Comparison of ENCODE assay signal across 9 mouse cellular contexts in genomic region chr1:172220414-172220813, GRCm38 (mm10). TPM values are rescaled to one million over a fixed set of nuclear protein-coding genes. Genes with fewer than 3 reads are reported as not detected.
DNase-seq lines count a peak whose midpoint lies in the region; ATAC-seq lines count a peak whose summit lies in the region.
"Had no signal": no experiment of that assay in that cellular context is flagged by ENCODE, and none has a peak within 500 bp of the region (broad histone marks: within the 10 kb centered on the region; RNA-seq: fewer than 3 reads in every experiment).

No protein-coding gene starts in this region.

- H3K9ac ChIP-seq in hindbrain, embryonic 11.5 days (ENCODE audit: low read depth, low read length): no peak overlapping the region
- no peak overlapping the region for H3K9ac ChIP-seq in heart, embryonic 11.5 days (ENCODE audit: low read depth, low read length)
- no peak overlapping the region for H3K9ac ChIP-seq in midbrain, embryonic 14.5 days (replicated peaks; ENCODE audit: low read length)

- peak overlapping the region; percentile 85 for H3K27ac ChIP-seq in hindbrain, embryonic 10.5 days
- H3K27ac ChIP-seq in hindbrain, embryonic 11.5 days (ENCODE audit: low read depth, low read length): no peak overlapping the region
- peak overlapping the region; percentile 89 for H3K27ac ChIP-seq in embryonic facial prominence, embryonic 10.5 days (replicated peaks)
- H3K27ac ChIP-seq in heart, embryonic 11.5 days (ENCODE audit: low read depth, low read length): peak overlapping the region; percentile 91
- H3K27ac ChIP-seq in midbrain, embryonic 14.5 days (replicated peaks; ENCODE audit: low read depth, low read length): no peak overlapping the region

- WGBS in hindbrain, embryonic 10.5 days: 60% methylated on average over 10 of the region's 10 CpGs
- WGBS in hindbrain, embryonic 11.5 days: 55% methylated on average over 10 of the region's 10 CpGs
- 60% methylated on average over 10 of the region's 10 CpGs for WGBS in embryonic facial prominence, embryonic 10.5 days
- WGBS in heart, embryonic 11.5 days (ENCODE audit: insufficient replicate concordance): 29% methylated on average over 10 of the region's 10 CpGs
- 27% methylated on average over 10 of the region's 10 CpGs for WGBS in midbrain, embryonic 14.5 days

- no peak overlapping the region for H3K4me3 ChIP-seq in hindbrain, embryonic 10.5 days
- H3K4me3 ChIP-seq in hindbrain, embryonic 11.5 days (ENCODE audit: low read depth, low read length): no peak overlapping the region
- no peak overlapping the region for H3K4me3 ChIP-seq in embryonic facial prominence, embryonic 10.5 days
- no peak overlapping the region for H3K4me3 ChIP-seq in heart, embryonic 11.5 days (ENCODE audit: low read depth, low read length)
- no peak overlapping the region for H3K4me3 ChIP-seq in midbrain, embryonic 14.5 days (replicated peaks; ENCODE audit: low read depth, low read length)
- H3K4me3 ChIP-seq: erythroblast, embryonic 14.5 days had no signal

- H3K9me3 ChIP-seq in hindbrain, embryonic 10.5 days: no peaks in the 10 kb centered on the region
- no peaks in the 10 kb centered on the region for H3K9me3 ChIP-seq in hindbrain, embryonic 11.5 days (ENCODE audit: control insufficient read depth, low read length)
- H3K9me3 ChIP-seq in embryonic facial prominence, embryonic 10.5 days: no peaks in the 10 kb centered on the region
- H3K9me3 ChIP-seq in heart, embryonic 11.5 days (replicated peaks; ENCODE audit: control insufficient read depth, low read length): no peaks in the 10 kb centered on the region
- H3K9me3 ChIP-seq in midbrain, embryonic 14.5 days (ENCODE audit: control insufficient read depth, low read length): no peaks in the 10 kb centered on the region

- no peak for DNase-seq in hindbrain, embryonic 10.5 days (ENCODE audit: low spot score)
- DNase-seq in hindbrain, embryonic 11.5 days (ENCODE audit: low spot score): no peak
- DNase-seq in embryonic facial prominence, embryonic 10.5 days (ENCODE audit: low spot score): no peak
- DNase-seq in kidney, adult 9 months: peak; percentile 82
- DNase-seq in midbrain, embryonic 14.5 days: peak; percentile 73
- DNase-seq in layer of hippocampus, adult 18-20 months (ENCODE audit: low spot score in 2 of 2): no peak
- no peak for DNase-seq in thymus, postnatal 14 days

- H3K36me3 ChIP-seq in hindbrain, embryonic 10.5 days: no peaks in the 10 kb centered on the region
- no peaks in the 10 kb centered on the region for H3K36me3 ChIP-seq in hindbrain, embryonic 11.5 days (ENCODE audit: control insufficient read depth, insufficient read depth, low read length)
- H3K36me3 ChIP-seq in embryonic facial prominence, embryonic 10.5 days (replicated peaks): no peaks in the 10 kb centered on the region
- no peaks in the 10 kb centered on the region for H3K36me3 ChIP-seq in heart, embryonic 11.5 days (ENCODE audit: control insufficient read depth, insufficient read depth, low read length)
- H3K36me3 ChIP-seq in midbrain, embryonic 14.5 days (ENCODE audit: control insufficient read depth, insufficient read depth, low read length): no peaks in the 10 kb centered on the region

- ATAC-seq in hindbrain, embryonic 11.5 days (ENCODE audit: low FRiP score): no peak
- ATAC-seq in heart, embryonic 11.5 days (replicated peaks; ENCODE audit: insufficient number of reproducible peaks, low FRiP score, low TSS enrichment): peak; percentile 37; the same call in 1 of the 2 replicates
- 0 out of 2 replicates have a peak, but pooled peaks have one; percentile 10 for ATAC-seq in midbrain, embryonic 14.5 days (ENCODE audit: low FRiP score, low TSS enrichment)

- H3K27me3 ChIP-seq in hindbrain, embryonic 10.5 days (ENCODE audit: insufficient read depth, poor library complexity, severe bottlenecking): peaks cover 4% of the 10 kb centered on the region; the same call in 1 of the 2 replicates
- no peaks in the 10 kb centered on the region for H3K27me3 ChIP-seq in hindbrain, embryonic 11.5 days (ENCODE audit: control insufficient read depth, insufficient read depth, low read length)
- H3K27me3 ChIP-seq in embryonic facial prominence, embryonic 10.5 days (replicated peaks; ENCODE audit: low read depth, poor library complexity, severe bottlenecking): no peaks in the 10 kb centered on the region
- no peaks in the 10 kb centered on the region for H3K27me3 ChIP-seq in heart, embryonic 11.5 days (ENCODE audit: control insufficient read depth, insufficient read depth, low read length)
- H3K27me3 ChIP-seq in midbrain, embryonic 14.5 days (ENCODE audit: control insufficient read depth, insufficient read depth, low read length): no peaks in the 10 kb centered on the region

- no peak overlapping the region for H3K4me2 ChIP-seq in hindbrain, embryonic 11.5 days (replicated peaks; ENCODE audit: low read depth, low read length)
- peak overlapping the region; percentile 49 for H3K4me2 ChIP-seq in heart, embryonic 11.5 days
- no peak overlapping the region for H3K4me2 ChIP-seq in midbrain, embryonic 14.5 days (ENCODE audit: low read length)

- peaks cover 61% of the 10 kb centered on the region for H3K4me1 ChIP-seq in hindbrain, embryonic 10.5 days (replicated peaks)
- peaks cover 3% of the 10 kb centered on the region; the same call in 1 of the 2 replicates for H3K4me1 ChIP-seq in hindbrain, embryonic 11.5 days (replicated peaks; ENCODE audit: control insufficient read depth, insufficient read depth, low read length)
- H3K4me1 ChIP-seq in embryonic facial prominence, embryonic 10.5 days: peaks cover 61% of the 10 kb centered on the region
- H3K4me1 ChIP-seq in heart, embryonic 11.5 days (ENCODE audit: control insufficient read depth, insufficient read depth, low read length): peaks cover 50% of the 10 kb centered on the region
- H3K4me1 ChIP-seq in midbrain, embryonic 14.5 days (ENCODE audit: control insufficient read depth, insufficient read depth, low read length): peaks cover 16% of the 10 kb centered on the region

RNA-seq across cellular contexts. Expression of gene Casq1, which starts 0.7 kb away (rescaled TPM):
- polyA plus RNA-seq in hindbrain, embryonic 10.5 days (2016; fragmentation: Nextera tagmentation; extraction: Ambion mirVana): 1.3 and 2.0 TPM in 2 replicates
- 1.4 and 2.5 TPM in 2 replicates for polyA plus RNA-seq in hindbrain, embryonic 11.5 days (2014; fragmentation: Nextera tagmentation; extraction: Ambion mirVana)
- 1.6 TPM in 2 replicates for polyA plus RNA-seq in embryonic facial prominence, embryonic 10.5 days (2016; fragmentation: Nextera tagmentation; extraction: Ambion mirVana)
- polyA plus RNA-seq in heart, embryonic 11.5 days (2014; fragmentation: Nextera tagmentation; extraction: Ambion mirVana): 205 and 230 TPM in 2 replicates
- 1.6 and 2.3 TPM in 2 replicates for polyA plus RNA-seq in midbrain, embryonic 14.5 days (2014; fragmentation: Nextera tagmentation; extraction: Ambion mirVana)
- under 1 TPM; 0.54 to 0.71 TPM for total RNA-seq in layer of hippocampus, adult 18-20 months (2021)
- polyA plus RNA-seq: erythroblast, embryonic 14.5 days had no signal

RNA-seq across cellular contexts. Expression of gene Pea15a, which starts 13.8 kb away (rescaled TPM):
- polyA plus RNA-seq in hindbrain, embryonic 10.5 days (2016; fragmentation: Nextera tagmentation; extraction: Ambion mirVana): 295 and 370 TPM in 2 replicates
- 283 and 321 TPM in 2 replicates for polyA plus RNA-seq in hindbrain, embryonic 11.5 days (2014; fragmentation: Nextera tagmentation; extraction: Ambion mirVana)
- 123 and 138 TPM in 2 replicates for polyA plus RNA-seq in embryonic facial prominence, embryonic 10.5 days (2016; fragmentation: Nextera tagmentation; extraction: Ambion mirVana)
- 121 and 147 TPM in 2 replicates for polyA plus RNA-seq in heart, embryonic 11.5 days (2014; fragmentation: Nextera tagmentation; extraction: Ambion mirVana)
- polyA plus RNA-seq in midbrain, embryonic 14.5 days (2014; fragmentation: Nextera tagmentation; extraction: Ambion mirVana): 314 and 385 TPM in 2 replicates
- 100 to 1,000 TPM; 445 to 478 TPM for total RNA-seq in layer of hippocampus, adult 18-20 months (2021)

RNA-seq across cellular contexts. Expression of gene Atp1a4, which starts 37.8 kb away (rescaled TPM):
- polyA plus RNA-seq in hindbrain, embryonic 10.5 days (2016; fragmentation: Nextera tagmentation; extraction: Ambion mirVana): not detected in 2 replicates
- 0.06 TPM in 1 of 2 replicates, not detected in the other for polyA plus RNA-seq in hindbrain, embryonic 11.5 days (2014; fragmentation: Nextera tagmentation; extraction: Ambion mirVana)
- not detected in 2 replicates for polyA plus RNA-seq in embryonic facial prominence, embryonic 10.5 days (2016; fragmentation: Nextera tagmentation; extraction: Ambion mirVana)
- 0.31 and 0.35 TPM in 2 replicates for polyA plus RNA-seq in heart, embryonic 11.5 days (2014; fragmentation: Nextera tagmentation; extraction: Ambion mirVana)
- polyA plus RNA-seq in midbrain, embryonic 14.5 days (2014; fragmentation: Nextera tagmentation; extraction: Ambion mirVana): not detected in 2 replicates
- not detected for total RNA-seq in layer of hippocampus, adult 18-20 months (2021)
- polyA plus RNA-seq: erythroblast, embryonic 14.5 days had no signal

RNA-seq across cellular contexts. Expression of gene Igsf8, which starts 41.0 kb away (rescaled TPM):
- polyA plus RNA-seq in hindbrain, embryonic 10.5 days (2016; fragmentation: Nextera tagmentation; extraction: Ambion mirVana): 63.5 and 142 TPM in 2 replicates
- 123 and 136 TPM in 2 replicates for polyA plus RNA-seq in hindbrain, embryonic 11.5 days (2014; fragmentation: Nextera tagmentation; extraction: Ambion mirVana)
- polyA plus RNA-seq in embryonic facial prominence, embryonic 10.5 days (2016; fragmentation: Nextera tagmentation; extraction: Ambion mirVana): 33.7 and 39.5 TPM in 2 replicates
- 22.8 and 24.0 TPM in 2 replicates for polyA plus RNA-seq in heart, embryonic 11.5 days (2014; fragmentation: Nextera tagmentation; extraction: Ambion mirVana)
- polyA plus RNA-seq in midbrain, embryonic 14.5 days (2014; fragmentation: Nextera tagmentation; extraction: Ambion mirVana): 55.6 and 61.0 TPM in 2 replicates
- 100 to 1,000 TPM; 262 to 286 TPM for total RNA-seq in layer of hippocampus, adult 18-20 months (2021)

Comparison
In these comparisons a context has a peak if more than half of its experiments do, and no peak if none do; other contexts are left out.
1. H3K27ac ChIP-seq: peak in hindbrain, embryonic 10.5 days (single experiment), embryonic facial prominence, embryonic 10.5 days (single experiment) and heart, embryonic 11.5 days (single experiment); none in hindbrain, embryonic 11.5 days (single experiment) and midbrain, embryonic 14.5 days (single experiment).
2. DNase-seq: peak in kidney, adult 9 months (single experiment) and midbrain, embryonic 14.5 days (single experiment); none in hindbrain, embryonic 10.5 days (single experiment), hindbrain, embryonic 11.5 days (single experiment), embryonic facial prominence, embryonic 10.5 days (single experiment), layer of hippocampus, adult 18-20 months (0 of 2) and thymus, postnatal 14 days (single experiment).
3. RNA of gene Casq1, which starts 0.7 kb away (polyA plus RNA-seq): 205 to 230 TPM in heart, embryonic 11.5 days; 1.6 to 2.3 TPM in midbrain, embryonic 14.5 days, 1.6 TPM in embryonic facial prominence, embryonic 10.5 days, 1.4 to 2.5 TPM in hindbrain, embryonic 11.5 days and 1.3 to 2.0 TPM in hindbrain, embryonic 10.5 days; every median in the first group is over 10 times any median in the second.